Mouse (Mus musculus): ENCODE results near the gene 6430531B16Rik.

The 6430531B16Rik gene

DNA sequence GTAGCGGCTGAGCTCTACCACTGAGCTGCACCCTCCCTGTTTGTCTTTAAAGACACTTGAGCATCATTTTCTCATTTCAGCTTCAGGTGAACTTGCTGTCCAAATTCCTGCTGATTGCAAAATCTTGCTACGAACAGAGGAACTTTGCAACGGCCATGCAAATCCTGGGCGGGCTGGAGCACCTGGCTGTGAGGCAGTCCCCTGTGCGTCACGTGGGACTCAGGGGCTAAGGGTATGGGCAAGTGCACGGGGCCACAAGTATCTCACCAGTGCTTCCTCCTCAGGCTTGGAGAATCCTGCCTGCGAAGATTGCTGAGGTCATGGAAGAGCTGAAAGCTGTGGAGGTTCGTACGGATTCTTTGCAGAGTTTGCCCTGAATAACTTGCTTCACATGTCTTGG is 41.9 kb downstream of the 6430531B16Rik start:
- no peak for DNase-seq

DNA sequence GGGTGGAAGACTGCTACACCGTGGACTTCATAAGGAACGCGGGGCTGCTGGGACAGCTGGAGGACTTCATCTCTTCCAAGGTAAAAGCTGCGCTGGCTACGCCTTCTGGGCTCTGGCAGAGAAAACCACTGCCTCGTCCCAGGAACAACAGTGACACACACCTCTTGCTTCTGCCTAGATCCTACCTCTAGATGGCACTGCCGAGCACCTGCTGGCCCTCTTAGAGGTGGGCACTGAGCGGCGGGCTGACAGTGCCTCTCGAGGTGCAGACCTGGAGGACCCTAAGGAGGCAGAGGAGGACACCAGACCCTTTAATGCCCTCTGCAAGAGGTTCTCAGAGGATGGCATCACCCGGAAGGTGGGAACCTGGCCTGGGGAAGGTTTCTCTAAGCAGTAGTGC is 47.8 kb downstream of the 6430531B16Rik start:
- peak in 1 of 2 experiments; percentile 44 for DNase-seq
